Mouse (Mus musculus): ENCODE measurements at regions not wholly inside any gene's neighbourhood (a gene's known extent, or its start where the extent isn't known, plus 50 kb on each side); places are given as distances from the start of the nearest gene placed in this dataset.

GRCm38 (mm10) chr5:45282207-45282930 lies 167.7 kb downstream of the Qdpr start:
- H3K27ac ChIP-seq (ENCODE audit: low read depth, low read length): no peak overlapping the region
- no peaks in the 10 kb centered on the region for H3K36me3 ChIP-seq (ENCODE audit: insufficient read depth, low read length)
- no peak overlapping the region for H3K4me2 ChIP-seq (ENCODE audit: low read depth, low read length, poor library complexity, severe bottlenecking)
- ATAC-seq (ENCODE audit: low FRiP score): no peak
- H3K4me1 ChIP-seq (ENCODE audit: insufficient read depth, low read length): peaks cover 4% of the 10 kb centered on the region; the same call in 1 of the 2 replicates
- H3K9me3 ChIP-seq (ENCODE audit: low read length): no peaks in the 10 kb centered on the region
- DNase-seq (ENCODE audit: low spot score): peak; percentile 63
- H3K27me3 ChIP-seq (ENCODE audit: insufficient read depth, low read length): no peaks in the 10 kb centered on the region
- 35% methylated on average over 9 of the region's 9 CpGs for WGBS
- H3K4me3 ChIP-seq (ENCODE audit: low read depth, low read length): no peak overlapping the region
- no peak overlapping the region for H3K9ac ChIP-seq (replicated peaks; ENCODE audit: low read length, poor library complexity, severe bottlenecking)
- TF ChIP-seq CTCF (IDR thresholded peaks at IDR 0.05): no peak

GRCm38 (mm10) chr5:45278571-45278970 lies 171.5 kb downstream of the Qdpr start:
- Histone ChIP-seq H3K9me3 (ENCODE audit: low read length) (no peaks in the 10 kb centered on the region), H3K27ac (ENCODE audit: low read depth, low read length) (no peak overlapping the region), H3K27me3 (ENCODE audit: insufficient read depth, low read length) (no peaks in the 10 kb centered on the region), H3K4me2 (ENCODE audit: low read depth, low read length, poor library complexity, severe bottlenecking) (peak overlapping the region; percentile 49), H3K9ac (replicated peaks; ENCODE audit: low read length, poor library complexity, severe bottlenecking) (no peak overlapping the region), H3K4me3 (ENCODE audit: low read depth, low read length) (peak overlapping the region; percentile 29; the same call in 1 of the 2 replicates), H3K36me3 (ENCODE audit: insufficient read depth, low read length) (no peaks in the 10 kb centered on the region), H3K4me1 (ENCODE audit: insufficient read depth, low read length) (peaks cover 4% of the 10 kb centered on the region; the same call in 1 of the 2 replicates)
- peak; percentile 92 for TF ChIP-seq CTCF (IDR thresholded peaks at IDR 0.05)
- ATAC-seq (ENCODE audit: low FRiP score) (peak; percentile 78), DNase-seq (ENCODE audit: low spot score) (peak; percentile 96)
- WGBS: 1% methylated on average over 9 of the region's 9 CpGs

DNA sequence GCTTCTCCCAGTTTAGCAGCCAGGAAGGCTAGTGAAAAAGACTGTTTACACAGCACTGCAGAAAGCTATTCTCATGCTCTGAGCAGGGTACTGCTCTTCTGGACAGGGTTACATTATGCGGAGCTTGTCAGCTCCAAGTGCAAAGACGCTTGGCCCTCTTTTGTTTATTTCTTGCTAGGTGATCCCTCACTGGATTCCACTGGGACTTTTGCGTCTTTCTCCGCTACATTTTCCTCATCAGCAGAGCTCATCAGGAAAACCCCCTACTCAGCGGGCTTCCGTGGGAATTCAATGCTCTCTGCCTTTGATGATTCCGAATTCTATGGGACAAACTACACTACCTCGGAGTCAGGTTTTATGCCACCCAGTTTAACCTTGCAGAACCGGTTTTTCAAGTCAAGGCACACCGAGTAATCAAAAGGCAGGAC lies 172.0 kb downstream of the Qdpr start:
- no peaks in the 10 kb centered on the region for H3K9me3 ChIP-seq (ENCODE audit: low read length)
- TF ChIP-seq CTCF (IDR thresholded peaks at IDR 0.05): no peak
- no peaks in the 10 kb centered on the region for H3K27me3 ChIP-seq (ENCODE audit: insufficient read depth, low read length)
- no peak for ATAC-seq (ENCODE audit: low FRiP score)
- peak overlapping the region; percentile 29 for H3K4me3 ChIP-seq (ENCODE audit: low read depth, low read length)
- WGBS: under 1% methylated on average over 10 of the region's 10 CpGs
- H3K4me2 ChIP-seq (ENCODE audit: low read depth, low read length, poor library complexity, severe bottlenecking): peak overlapping the region; percentile 49
- no peaks in the 10 kb centered on the region for H3K36me3 ChIP-seq (ENCODE audit: insufficient read depth, low read length)
- H3K9ac ChIP-seq (replicated peaks; ENCODE audit: low read length, poor library complexity, severe bottlenecking): peak overlapping the region; percentile 33; the same call in 1 of the 2 replicates
- H3K4me1 ChIP-seq (ENCODE audit: insufficient read depth, low read length): peaks cover 4% of the 10 kb centered on the region; the same call in 1 of the 2 replicates
- DNase-seq (ENCODE audit: low spot score): peak; percentile 27
- peak overlapping the region; percentile 55; the same call in 1 of the 2 replicates for H3K27ac ChIP-seq (ENCODE audit: low read depth, low read length)

DNA sequence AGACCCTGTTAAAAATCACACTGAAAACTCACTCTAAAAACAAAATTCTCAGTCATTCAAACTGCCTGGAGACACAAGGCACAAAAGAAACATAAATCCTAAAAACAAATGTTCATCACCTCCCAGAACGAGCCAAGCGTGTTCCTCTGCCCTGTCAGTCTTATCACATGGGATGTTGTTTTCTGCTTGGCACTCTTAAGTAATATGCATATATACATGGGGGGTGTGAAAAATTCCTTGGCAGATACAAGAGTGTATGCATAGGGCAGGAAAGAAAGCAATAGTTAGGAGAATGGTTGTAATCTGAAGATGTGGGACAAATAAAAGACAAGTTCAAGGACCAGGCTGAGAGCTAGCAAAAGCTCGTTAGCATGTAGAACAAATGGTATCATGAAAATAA lies 179.4 kb downstream of the Qdpr start:
- Histone ChIP-seq H3K4me1 (ENCODE audit: insufficient read depth, low read length) (no peaks in the 10 kb centered on the region), H3K9ac (replicated peaks; ENCODE audit: low read length, poor library complexity, severe bottlenecking) (no peak overlapping the region), H3K27me3 (ENCODE audit: insufficient read depth, low read length) (no peaks in the 10 kb centered on the region), H3K4me3 (ENCODE audit: low read depth, low read length) (no peak overlapping the region), H3K4me2 (ENCODE audit: low read depth, low read length, poor library complexity, severe bottlenecking) (no peak overlapping the region), H3K27ac (ENCODE audit: low read depth, low read length) (no peak overlapping the region), H3K9me3 (ENCODE audit: low read length) (no peaks in the 10 kb centered on the region), H3K36me3 (ENCODE audit: insufficient read depth, low read length) (no peaks in the 10 kb centered on the region)
- no peak for TF ChIP-seq CTCF (IDR thresholded peaks at IDR 0.05)
- ATAC-seq (ENCODE audit: low FRiP score): no peak
- WGBS: 89% methylated on average over 3 of the region's 3 CpGs
- DNase-seq (ENCODE audit: low spot score): no peak

- no peak overlapping the region for H3K4me2 ChIP-seq (ENCODE audit: low read depth, low read length, poor library complexity, severe bottlenecking)
- WGBS: 81% methylated on average over 5 of the region's 5 CpGs
These were observed 180.6 kb downstream of the Qdpr start for GRCm38 (mm10) chr5:45269391-45269790.

GRCm38 (mm10) chr5:45266914-45267313 lies 183.1 kb downstream of the Qdpr start:
- H3K4me1 ChIP-seq (ENCODE audit: insufficient read depth, low read length): no peaks in the 10 kb centered on the region
- peak; percentile 28 for DNase-seq (ENCODE audit: low spot score)
- no peak overlapping the region for H3K9ac ChIP-seq (replicated peaks; ENCODE audit: low read length, poor library complexity, severe bottlenecking)
- no peaks in the 10 kb centered on the region for H3K27me3 ChIP-seq (ENCODE audit: insufficient read depth, low read length)
- 12% methylated on average over 5 of the region's 5 CpGs for WGBS
- H3K4me2 ChIP-seq (ENCODE audit: low read depth, low read length, poor library complexity, severe bottlenecking): no peak overlapping the region
- peak; percentile 68; the same call in 1 of the 2 replicates for ATAC-seq (ENCODE audit: low FRiP score)
- no peaks in the 10 kb centered on the region for H3K9me3 ChIP-seq (ENCODE audit: low read length)
- no peak for TF ChIP-seq CTCF (IDR thresholded peaks at IDR 0.05)
- H3K36me3 ChIP-seq (ENCODE audit: insufficient read depth, low read length): no peaks in the 10 kb centered on the region
- H3K4me3 ChIP-seq (ENCODE audit: low read depth, low read length): no peak overlapping the region
- peak overlapping the region; percentile 77 for H3K27ac ChIP-seq (ENCODE audit: low read depth, low read length)

More at GRCm38 (mm10) chr5:45269391-45269790, 180.6 kb downstream of the Qdpr start:
- DNase-seq (ENCODE audit: low spot score): no peak
- no peak for ATAC-seq (ENCODE audit: low FRiP score)
- H3K9me3 ChIP-seq (ENCODE audit: low read length): no peaks in the 10 kb centered on the region
- no peak overlapping the region for H3K4me3 ChIP-seq (ENCODE audit: low read depth, low read length)
- no peaks in the 10 kb centered on the region for H3K4me1 ChIP-seq (ENCODE audit: insufficient read depth, low read length)
- no peaks in the 10 kb centered on the region for H3K36me3 ChIP-seq (ENCODE audit: insufficient read depth, low read length)
- H3K9ac ChIP-seq (replicated peaks; ENCODE audit: low read length, poor library complexity, severe bottlenecking): no peak overlapping the region
- H3K27ac ChIP-seq (ENCODE audit: low read depth, low read length): no peak overlapping the region
- no peaks in the 10 kb centered on the region for H3K27me3 ChIP-seq (ENCODE audit: insufficient read depth, low read length)
- TF ChIP-seq CTCF (IDR thresholded peaks at IDR 0.05): no peak
